Mouse (Mus musculus): ENCODE measurements at regions not wholly inside any gene's neighbourhood (a gene's known extent, or its start where the extent isn't known, plus 50 kb on each side); places are given as distances from the start of the nearest gene placed in this dataset.

- DNase-seq, result no peak
- intact Hi-C loops (cut with DNase I), result no loop called here
These were observed 64.6 kb upstream of the Nabp1 start for GRCm38 (mm10) chr1:51542801-51543200.

- intact Hi-C loops (cut with DNase I), result no loop called here
- no peak for DNase-seq
These were observed 61.4 kb upstream of the Nabp1 start for GRCm38 (mm10) chr1:51539634-51540033.

- intact Hi-C loops (cut with DNase I), result no loop called here
These were observed 60.6 kb upstream of the Nabp1 start for GRCm38 (mm10) chr1:51538836-51539235.

GRCm38 (mm10) chr1:51537765-51538360 is 59.6 kb upstream of the Nabp1 start:
- no peak for DNase-seq
- intact Hi-C loops (cut with DNase I), result no loop called here

More at GRCm38 (mm10) chr1:51538836-51539235, 60.6 kb upstream of the Nabp1 start:
- DNase-seq, result no peak

- no peak for DNase-seq
- intact Hi-C loops (cut with DNase I), result no loop called here
These were observed 57.9 kb upstream of the Nabp1 start for GRCm38 (mm10) chr1:51536076-51536475.

GRCm38 (mm10) chr1:51535414-51535813 is 57.2 kb upstream of the Nabp1 start:
- no peak for DNase-seq
- intact Hi-C loops (cut with DNase I), result no loop called here

GRCm38 (mm10) chr1:51531360-51531759 is 53.1 kb upstream of the Nabp1 start:
- intact Hi-C loops (cut with DNase I), result loop anchor here (5.0 kb wide), 1 partner anchor 54 kb away; the partner anchor contains the start of gene Nabp1
- DNase-seq, result peak; percentile 47 to 57

- DNase-seq, result peak; percentile 33 to 39
- intact Hi-C loops (cut with DNase I), result loop anchor here (5.0 kb wide), 1 partner anchor 53 kb away; the partner anchor contains the start of gene Nabp1
These were observed 52.1 kb upstream of the Nabp1 start for GRCm38 (mm10) chr1:51530191-51530926.

GRCm38 (mm10) chr1:51529653-51530052 is 51.4 kb upstream of the Nabp1 start:
- intact Hi-C loops (cut with DNase I), result loop anchor here (5.0 kb wide), 1 partner anchor 52 kb away; the partner anchor contains the start of gene Nabp1
- no peak for DNase-seq

- DNase-seq, result no peak
- intact Hi-C loops (cut with DNase I), result no loop called here
These were observed 50.4 kb upstream of the Nabp1 start for GRCm38 (mm10) chr1:51528671-51529070.
